In genomic region chr7:133316701-133317475, GRCm38 (mm10) we compare ENCODE assay signal across 12 mouse cellular contexts.
DNase-seq lines count a peak whose midpoint lies in the region; ATAC-seq lines count a peak whose summit lies in the region.
"Had no signal": no experiment of that assay in that cellular context is flagged by ENCODE, and none has a peak within 500 bp of the region (broad histone marks: within the 10 kb centered on the region; RNA-seq: fewer than 3 reads in every experiment).

No protein-coding gene starts in this region.

- 69% methylated on average over 9 of the region's 9 CpGs for WGBS in heart, embryonic 11.5 days (ENCODE audit: insufficient replicate concordance)
- 36% methylated on average over 9 of the region's 9 CpGs for WGBS in lung, embryonic 15.5 days

- no peak overlapping the region for H3K27ac ChIP-seq in heart, embryonic 11.5 days (ENCODE audit: low read depth, low read length)
- H3K27ac ChIP-seq in lung, embryonic 15.5 days, result no peak overlapping the region
- H3K27ac ChIP-seq: heart, embryonic 15.5 days; stomach, postnatal 0 days had no signal

- H3K9me3 ChIP-seq in heart, embryonic 11.5 days (replicated peaks; ENCODE audit: control insufficient read depth, low read length), result peaks cover 3% of the 10 kb centered on the region; the same call in 1 of the 2 replicates
- H3K9me3 ChIP-seq in lung, embryonic 15.5 days, result no peaks in the 10 kb centered on the region
- H3K9me3 ChIP-seq: heart, embryonic 15.5 days had no signal

- H3K4me1 ChIP-seq in heart, embryonic 11.5 days (ENCODE audit: control insufficient read depth, insufficient read depth, low read length), result peaks cover 11% of the 10 kb centered on the region
- H3K4me1 ChIP-seq in lung, embryonic 15.5 days, result peaks cover 9% of the 10 kb centered on the region

- H3K27me3 ChIP-seq in heart, embryonic 11.5 days (ENCODE audit: control insufficient read depth, insufficient read depth, low read length), result no peaks in the 10 kb centered on the region
- H3K27me3 ChIP-seq in lung, embryonic 15.5 days, result no peaks in the 10 kb centered on the region
- H3K27me3 ChIP-seq: heart, embryonic 15.5 days had no signal

- DNase-seq in heart, adult 11 months, result no peak
- no peak for DNase-seq in lung, adult 18-20 months
- DNase-seq in cerebellum, adult 11-12 months, result peak; percentile 89
- DNase-seq in forelimb bud, embryonic 11.5 days (ENCODE audit: low read depth, low spot score), result peak; percentile 16
- DNase-seq in right cerebral cortex, postnatal 10 days (ENCODE audit: low spot score in 2 of 2), result no peak
- DNase-seq: spleen, adult 18-20 months had no signal

- no peak overlapping the region for H3K4me2 ChIP-seq in heart, embryonic 11.5 days
- no peak overlapping the region for H3K4me2 ChIP-seq in lung, embryonic 15.5 days
- H3K4me2 ChIP-seq: heart, embryonic 15.5 days had no signal

- 0 out of 2 replicates have a peak, but pooled peaks have one; percentile 49 for ATAC-seq in heart, embryonic 11.5 days (replicated peaks; ENCODE audit: insufficient number of reproducible peaks, low FRiP score, low TSS enrichment)
- peak; percentile 19; the same call in 1 of the 2 replicates for ATAC-seq in lung, embryonic 15.5 days (ENCODE audit: borderline replicate concordance, extremely low read depth, low FRiP score, low TSS enrichment)
- no peak for ATAC-seq in megakaryocyte, adult 5-6 weeks (ENCODE audit: poor library complexity, severe bottlenecking)
- ATAC-seq: activated CD4-positive, CD25-positive, alpha-beta regulatory T cell, adult 4 months had no signal

- no peaks in the 10 kb centered on the region for H3K36me3 ChIP-seq in heart, embryonic 11.5 days (ENCODE audit: control insufficient read depth, insufficient read depth, low read length)
- no peaks in the 10 kb centered on the region for H3K36me3 ChIP-seq in lung, embryonic 15.5 days
- H3K36me3 ChIP-seq: heart, embryonic 15.5 days had no signal

- no peak overlapping the region for H3K9ac ChIP-seq in heart, embryonic 11.5 days (ENCODE audit: low read depth, low read length)
- H3K9ac ChIP-seq in lung, embryonic 15.5 days, result no peak overlapping the region
- H3K9ac ChIP-seq: heart, embryonic 15.5 days had no signal

- no peak overlapping the region for H3K4me3 ChIP-seq in heart, embryonic 11.5 days (ENCODE audit: low read depth, low read length)
- H3K4me3 ChIP-seq in lung, embryonic 15.5 days, result no peak overlapping the region
- H3K4me3 ChIP-seq: heart, embryonic 15.5 days had no signal

Comparison
In these comparisons a context has a peak if more than half of its experiments do, and no peak if none do; other contexts are left out.
1. DNase-seq: peak in cerebellum, adult 11-12 months (single experiment) and forelimb bud, embryonic 11.5 days (single experiment); none in heart, adult 11 months (single experiment), lung, adult 18-20 months (0 of 2) and right cerebral cortex, postnatal 10 days (0 of 2).